Mouse (Mus musculus) CH12.LX (cell line): ENCODE results near the gene Mospd3. TPM values are rescaled to one million over a fixed set of nuclear protein-coding genes. Genes with fewer than 3 reads are reported as not detected.

ENCODE experiments used
- DNase-seq: peaks from one replicate; pipeline ENCODE4 v3.0.0-alpha.2; 2013; ENCODE audit errors: extremely low read depth
- H3K27ac ChIP-seq: 2 replicates; pipeline ENCODE4 v1.5.1; 2012; ENCODE audit warnings: low read depth, mild to moderate bottlenecking, control low read depth, moderate library complexity; ENCODE audit not compliant: insufficient read depth
- H3K27me3 ChIP-seq: replicated peaks from 2 replicates; pipeline ENCODE3; 2012; ENCODE audit warnings: inconsistent platforms
- H3K36me3 ChIP-seq, 2 experiments: replicated peaks in 1 of 2; 2 replicates each; pipeline versions ENCODE3 to v1.6.1; 2012; ENCODE audit warnings: inconsistent platforms in 1 of 2, low read length in 1 of 2, mild to moderate bottlenecking in 1 of 2, mixed read lengths in 1 of 2, moderate library complexity in 1 of 2; ENCODE audit not compliant: control insufficient read depth in 1 of 2, insufficient read depth in 1 of 2
- H3K4me1 ChIP-seq, 2 experiments: 2 replicates each; pipeline ENCODE4 v1.6.1; 2012; ENCODE audit warnings: inconsistent platforms in 1 of 2, moderate library complexity in 1 of 2; ENCODE audit not compliant: insufficient read depth in 2 of 2, control insufficient read depth in 1 of 2
- H3K4me2 ChIP-seq: 2 replicates; pipeline ENCODE4 v1.6.1; 2012; ENCODE audit warnings: low read depth, mild to moderate bottlenecking, control low read depth; ENCODE audit not compliant: poor library complexity, insufficient read depth, severe bottlenecking
- H3K4me3 ChIP-seq, 3 experiments: fragments of 150-350 bp in 1 of 3; sonication (generic) in 1 of 3; replicated peaks in 1 of 3; 2 replicates each; pipeline versions ENCODE3 to v1.5.1; 2011 to 2012; ENCODE audit warnings: low read depth in 2 of 3, low read length in 2 of 3, mild to moderate bottlenecking in 2 of 3, moderate library complexity in 2 of 3, control low read depth in 1 of 3, improper control_type of control experiment in 1 of 3, inconsistent platforms in 1 of 3, mixed read lengths in 1 of 3; ENCODE audit not compliant: poor library complexity in 1 of 3
- H3K79me2 ChIP-seq: replicated peaks from 2 replicates; pipeline ENCODE4 v1.6.1; 2012; ENCODE audit warnings: mild to moderate bottlenecking, moderate library complexity; ENCODE audit not compliant: control insufficient read depth, poor library complexity, insufficient read depth, severe bottlenecking; ENCODE audit errors: extremely low read depth
- H3K9ac ChIP-seq: 2 replicates; pipeline ENCODE4 v1.6.1; 2012; ENCODE audit warnings: low read depth, mild to moderate bottlenecking, control low read depth, moderate library complexity; ENCODE audit not compliant: insufficient read depth
- H3K9me3 ChIP-seq: replicated peaks from 2 replicates; pipeline ENCODE3; 2012; ENCODE audit warnings: low read length, inconsistent platforms, mixed read lengths
- BHLHE40 ChIP-seq: IDR thresholded peaks from 2 replicates; pipeline ENCODE4 v1.6.1; 2011; ENCODE audit warnings: mild to moderate bottlenecking, low read depth, low read length, improper control_type of control experiment
- CHD1 ChIP-seq: IDR thresholded peaks from 2 replicates; pipeline ENCODE4 v1.6.1; 2012; ENCODE audit warnings: low read depth, low read length, improper control_type of control experiment, inconsistent platforms
- CHD2 ChIP-seq: IDR thresholded peaks from 2 replicates; pipeline ENCODE4 v1.6.1; 2011; ENCODE audit warnings: low read length, improper control_type of control experiment
- EP300 ChIP-seq: IDR thresholded peaks from 2 replicates; pipeline ENCODE4 v1.6.1; 2011; ENCODE audit warnings: low read length, improper control_type of control experiment
- ETS1 ChIP-seq: conservative IDR thresholded peaks from 2 replicates; pipeline ENCODE4 v1.6.1; 2012; ENCODE audit warnings: low read depth, mild to moderate bottlenecking, inconsistent platforms, low read length, improper control_type of control experiment, moderate library complexity
- HCFC1 ChIP-seq: IDR thresholded peaks from 2 replicates; pipeline ENCODE4 v1.6.1; 2012; ENCODE audit warnings: low read depth, mild to moderate bottlenecking, inconsistent platforms, low read length, improper control_type of control experiment
- JUN ChIP-seq: IDR thresholded peaks from 2 replicates; pipeline ENCODE4 v1.6.1; 2011; ENCODE audit warnings: low read depth, mild to moderate bottlenecking, low read length, improper control_type of control experiment, moderate library complexity; ENCODE audit not compliant: insufficient read depth
- JUND ChIP-seq: conservative IDR thresholded peaks from 2 replicates; pipeline ENCODE4 v1.6.1; 2011; ENCODE audit warnings: low read depth, low read length, improper control_type of control experiment
- MAX ChIP-seq: IDR thresholded peaks from 2 replicates; pipeline ENCODE4 v1.6.1; 2011; ENCODE audit warnings: low read length, improper control_type of control experiment
- MAZ ChIP-seq: IDR thresholded peaks from 2 replicates; pipeline ENCODE4 v1.6.1; 2012; ENCODE audit warnings: low read depth, mild to moderate bottlenecking, inconsistent platforms, low read length, improper control_type of control experiment, moderate library complexity
- MYC ChIP-seq: IDR thresholded peaks from 2 replicates; pipeline ENCODE4 v1.6.1; 2011; ENCODE audit warnings: low read depth, mild to moderate bottlenecking, improper control_type of control experiment, low read length
- NELFE ChIP-seq: IDR thresholded peaks from 2 replicates; pipeline ENCODE4 v1.6.1; 2011; ENCODE audit warnings: low read depth, low read length, improper control_type of control experiment
- PAX5 ChIP-seq: IDR thresholded peaks from 2 replicates; pipeline ENCODE4 v1.6.1; 2012; ENCODE audit warnings: low read length, inconsistent platforms, mixed read lengths
- POLR2A ChIP-seq: IDR thresholded peaks from 2 replicates; pipeline ENCODE4 v1.6.1; 2011; ENCODE audit warnings: low read depth, mild to moderate bottlenecking, improper control_type of control experiment, low read length
- RAD21 ChIP-seq: IDR thresholded peaks from 2 replicates; pipeline ENCODE4 v1.6.1; 2011; ENCODE audit warnings: low read depth, mild to moderate bottlenecking, low read length, improper control_type of control experiment, moderate library complexity
- RCOR1 ChIP-seq: conservative IDR thresholded peaks from 2 replicates; pipeline ENCODE4 v1.6.1; 2012; ENCODE audit warnings: low read depth, mild to moderate bottlenecking, inconsistent platforms, low read length, improper control_type of control experiment
- SIN3A ChIP-seq: IDR thresholded peaks from 2 replicates; pipeline ENCODE4 v1.6.1; 2012; ENCODE audit warnings: low read length, improper control_type of control experiment, inconsistent platforms
- TBP ChIP-seq: conservative IDR thresholded peaks from 2 replicates; pipeline ENCODE4 v1.6.1; 2011; ENCODE audit warnings: low read depth, low read length, improper control_type of control experiment
- TCF12 ChIP-seq: IDR thresholded peaks from 2 replicates; pipeline ENCODE4 v1.6.1; 2014; ENCODE audit warnings: low read depth, mild to moderate bottlenecking, inconsistent platforms, low read length, improper control_type of control experiment
- UBTF ChIP-seq: IDR thresholded peaks from 2 replicates; pipeline ENCODE4 v1.6.1; 2012; ENCODE audit warnings: low read depth, mild to moderate bottlenecking, inconsistent platforms, low read length, improper control_type of control experiment, moderate library complexity
- USF1 ChIP-seq: IDR thresholded peaks from 2 replicates; pipeline ENCODE4 v1.6.1; 2014; ENCODE audit warnings: low read depth, mild to moderate bottlenecking, inconsistent platforms, low read length, improper control_type of control experiment
- USF2 ChIP-seq: conservative IDR thresholded peaks from 2 replicates; pipeline ENCODE4 v1.6.1; 2011; ENCODE audit warnings: low read depth, low read length, improper control_type of control experiment
- ZKSCAN1 ChIP-seq: IDR thresholded peaks from 2 replicates; pipeline ENCODE4 v1.6.1; 2012; ENCODE audit warnings: low read depth, inconsistent platforms, low read length, improper control_type of control experiment, borderline replicate concordance
- ZMIZ1 ChIP-seq: IDR thresholded peaks from 2 replicates; pipeline ENCODE4 v1.6.1; 2012; ENCODE audit warnings: low read depth, mild to moderate bottlenecking, inconsistent platforms, low read length, improper control_type of control experiment
- dilution Hi-C: fragments of 300-500 bp; cut with MboI; formaldehyde crosslinking; loops from 2 replicates; pipeline ENCODE4 v1.14.3; 2020; ENCODE audit warnings: low sequenced_read_pairs; ENCODE audit not compliant: extremely low pct_unique_long_range_greater_than_20kb, extremely low pct_ligation_motif_present
- in situ Hi-C: fragments of 300-500 bp; cut with MboI; formaldehyde crosslinking; loops from 3 replicates; pipeline ENCODE4 v1.14.3; 2019; ENCODE audit warnings: low sequenced_read_pairs, low pct_ligation_motif_present, low pct_unique_long_range_greater_than_20kb, mixed read lengths
- polyA plus RNA-seq: library from polyadenylated mRNA; unstranded; fragments of >175 nt; gene quantifications from 2 replicates; pipeline ENCODE4 v1.2.1, GENCODE M21; 2012; ENCODE audit warnings: low read depth; ENCODE audit not compliant: insufficient read length
- total RNA-seq, 2 experiments: library from RNA; depleted of rRNA; stranded (reverse); fragments of 300-350 nt in 1 of 2; fragments of >200 nt in 1 of 2; gene quantifications; 2 replicates each; pipeline ENCODE4 v1.2.3; 2012 to 2014

Mospd3 gene
- total and polyA plus RNA-seq, 3 experiments: 1.5 to 23.7 (median 4.2) TPM

- Histone ChIP-seq H3K4me3 (no peak overlapping the region), H3K36me3 (no peaks in the 10 kb centered on the region), H3K9ac (no peak overlapping the region), H3K79me2 (no peaks in the 10 kb centered on the region), H3K4me1 (peaks cover 5 to 24% of the 10 kb centered on the region in 2 experiments), H3K27me3 (peaks cover 10% of the 10 kb centered on the region), H3K4me2 (no peak overlapping the region), H3K9me3 (no peaks in the 10 kb centered on the region), H3K27ac (no peak overlapping the region)
- DNase-seq: no peak
- TF ChIP-seq MAZ (no peak), NELFE (no peak), SIN3A (no peak), ZKSCAN1 (no peak), JUN (no peak), RAD21 (no peak), HCFC1 (no peak), ZMIZ1 (no peak), POLR2A (no peak), PAX5 (no peak), MAX (no peak), BHLHE40 (no peak), RCOR1 (no peak), USF1 (no peak), TCF12 (no peak), CHD1 (no peak), TBP (no peak)
- dilution Hi-C loops (no loop called here), in situ Hi-C loops (loop anchor here (5.0 kb wide), 1 partner anchor 33 kb away; the partner anchor contains the start of genes Epo and Gnb2)
Measured at GRCm38 (mm10) chr5:137565744-137566143, 35.1 kb downstream of the Mospd3 start.

GRCm38 (mm10) chr5:137562965-137563364 is 37.9 kb downstream of the Mospd3 start:
- dilution Hi-C loops (no loop called here), in situ Hi-C loops (no loop called here)
- DNase-seq: no peak
- Histone ChIP-seq H3K9ac (no peak overlapping the region), H3K4me3 (no peak overlapping the region), H3K4me2 (no peak overlapping the region), H3K79me2 (no peaks in the 10 kb centered on the region), H3K9me3 (no peaks in the 10 kb centered on the region), H3K27me3 (peaks cover 28% of the 10 kb centered on the region), H3K36me3 (no peaks in the 10 kb centered on the region), H3K4me1 (peaks cover 3 to 5% of the 10 kb centered on the region in 2 experiments; a peak in 2 of 4 replicates)
- TF ChIP-seq RCOR1: no peak
- no peak for TF ChIP-seq ETS1
- no peak for TF ChIP-seq USF2
- TF ChIP-seq NELFE: no peak
- no peak for TF ChIP-seq CHD2
- no peak for TF ChIP-seq MYC
- no peak for TF ChIP-seq ZKSCAN1
- no peak for TF ChIP-seq PAX5
- no peak for TF ChIP-seq EP300
- TF ChIP-seq MAX: no peak
- TF ChIP-seq UBTF: no peak
- no peak for TF ChIP-seq JUND
- TF ChIP-seq, all 38 proteins: peak for 0
- H3K27ac ChIP-seq: no peak overlapping the region
